Mouse (Mus musculus) midbrain, embryonic 13.5 days (tissue): Measurements from ENCODE around the gene Alyref2. TPM values are rescaled to one million over a fixed set of nuclear protein-coding genes. Genes with fewer than 3 reads are reported as not detected.

Source experiments
- ATAC-seq: fragments of 200-750 bp; cut with Nextera tagmentation; 2 replicates; pipeline ENCODE4 v1.8.0; 2017; ENCODE audit warnings: mild to moderate bottlenecking, moderate TSS enrichment, moderate library complexity
- H3K27ac ChIP-seq: fragments of 300-500 bp; sonication (generic); 2 replicates; pipeline ENCODE4 v1.5.1; 2015; ENCODE audit warnings: inconsistent platforms, mild to moderate bottlenecking, moderate library complexity
- H3K27me3 ChIP-seq: fragments of 300-500 bp; sonication (generic); 2 replicates; pipeline ENCODE4 v1.6.1; 2015; ENCODE audit warnings: mild to moderate bottlenecking, inconsistent platforms
- H3K36me3 ChIP-seq: fragments of 300-500 bp; sonication (generic); 2 replicates; pipeline ENCODE4 v1.6.1; 2015; ENCODE audit warnings: mild to moderate bottlenecking, inconsistent platforms
- H3K4me1 ChIP-seq: fragments of 300-500 bp; sonication (generic); replicated peaks from 2 replicates; pipeline ENCODE4 v1.6.1; 2015; ENCODE audit warnings: inconsistent platforms
- H3K4me2 ChIP-seq: fragments of 300-500 bp; sonication (generic); replicated peaks from 2 replicates; pipeline ENCODE4 v1.6.1; 2015; ENCODE audit warnings: moderate library complexity, mild to moderate bottlenecking, inconsistent platforms
- H3K4me3 ChIP-seq: fragments of 300-500 bp; sonication (generic); replicated peaks from 2 replicates; pipeline ENCODE4 v1.5.1; 2015; ENCODE audit warnings: mild to moderate bottlenecking, inconsistent platforms
- H3K9ac ChIP-seq: fragments of 300-500 bp; sonication (generic); replicated peaks from 2 replicates; pipeline ENCODE4 v1.6.1; 2015; ENCODE audit warnings: mild to moderate bottlenecking, inconsistent platforms
- H3K9me3 ChIP-seq: fragments of 300-500 bp; sonication (generic); 2 replicates; pipeline ENCODE4 v1.6.1; 2016; ENCODE audit warnings: mild to moderate bottlenecking, inconsistent platforms
- WGBS: fragments of 180-500 bp; shearing (Covaris S2); methylation state at CpG from one replicate; pipeline ENCODE4 v1.1.7; 2015; 5-methylcytosine and 5-hydroxymethylcytosine counted together
- polyA plus RNA-seq: library from polyadenylated mRNA; unstranded; fragments of >200 nt; fragmentation: Nextera tagmentation; extraction: Ambion mirVana; gene quantifications from 2 replicates; pipeline ENCODE4 v1.2.1, GENCODE M21; 2015

Gene Alyref2
- polyA plus RNA-seq, 1 experiment from 2014 or later = 31.2 TPM

DNA sequence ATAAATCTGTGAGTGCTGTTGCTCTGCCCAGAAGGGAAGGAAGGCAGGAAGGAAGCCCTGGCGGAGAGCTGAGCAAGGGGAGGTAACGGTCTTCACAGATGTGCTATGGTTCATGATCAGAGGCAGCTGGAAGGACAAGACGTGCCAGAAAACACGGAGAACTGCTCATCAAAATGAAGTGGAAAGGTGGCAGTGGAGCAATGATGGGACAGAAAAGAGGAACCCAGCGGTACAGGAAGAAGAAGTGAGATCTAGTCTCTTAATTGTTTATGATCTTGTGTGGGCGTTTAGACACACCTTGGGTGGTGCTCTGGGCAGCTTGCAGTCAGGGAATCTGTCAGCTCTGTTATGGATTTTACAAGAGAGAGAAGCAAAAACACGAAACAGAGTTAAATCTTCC is 48.0 kb downstream of the Alyref2 start:
- H3K4me1 ChIP-seq = no peaks in the 10 kb centered on the region
- H3K27ac ChIP-seq = no peak overlapping the region
- H3K36me3 ChIP-seq = no peaks in the 10 kb centered on the region
- no peak overlapping the region for H3K9ac ChIP-seq
- no peak overlapping the region for H3K4me3 ChIP-seq
- no peaks in the 10 kb centered on the region for H3K9me3 ChIP-seq
- H3K4me2 ChIP-seq = no peak overlapping the region
- ATAC-seq = no peak
- 87% methylated on average over 7 of the region's 7 CpGs for WGBS
- H3K27me3 ChIP-seq = no peaks in the 10 kb centered on the region

DNA sequence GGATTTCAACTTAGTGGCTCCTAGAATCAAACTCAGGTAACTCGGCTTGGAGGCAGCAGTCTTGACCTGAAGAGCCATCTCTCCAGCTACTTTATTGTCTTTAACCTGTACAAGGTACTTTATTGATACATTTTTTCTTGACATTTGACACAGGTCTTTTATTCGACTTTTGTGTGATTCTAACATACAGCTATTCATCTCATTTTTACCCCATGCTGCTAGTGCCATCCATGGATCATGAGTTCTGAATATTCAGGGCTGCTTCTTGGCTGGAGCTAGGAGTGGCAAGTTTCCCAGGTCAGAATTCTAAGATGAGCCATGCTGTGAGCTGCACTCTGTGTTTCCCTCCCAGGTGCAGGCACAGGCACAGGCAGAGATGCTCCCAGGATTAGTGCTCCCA is 49.0 kb downstream of the Alyref2 start:
- no peak for ATAC-seq
- no peaks in the 10 kb centered on the region for H3K36me3 ChIP-seq
- WGBS = 89% methylated on average over 2 of the region's 2 CpGs

DNA sequence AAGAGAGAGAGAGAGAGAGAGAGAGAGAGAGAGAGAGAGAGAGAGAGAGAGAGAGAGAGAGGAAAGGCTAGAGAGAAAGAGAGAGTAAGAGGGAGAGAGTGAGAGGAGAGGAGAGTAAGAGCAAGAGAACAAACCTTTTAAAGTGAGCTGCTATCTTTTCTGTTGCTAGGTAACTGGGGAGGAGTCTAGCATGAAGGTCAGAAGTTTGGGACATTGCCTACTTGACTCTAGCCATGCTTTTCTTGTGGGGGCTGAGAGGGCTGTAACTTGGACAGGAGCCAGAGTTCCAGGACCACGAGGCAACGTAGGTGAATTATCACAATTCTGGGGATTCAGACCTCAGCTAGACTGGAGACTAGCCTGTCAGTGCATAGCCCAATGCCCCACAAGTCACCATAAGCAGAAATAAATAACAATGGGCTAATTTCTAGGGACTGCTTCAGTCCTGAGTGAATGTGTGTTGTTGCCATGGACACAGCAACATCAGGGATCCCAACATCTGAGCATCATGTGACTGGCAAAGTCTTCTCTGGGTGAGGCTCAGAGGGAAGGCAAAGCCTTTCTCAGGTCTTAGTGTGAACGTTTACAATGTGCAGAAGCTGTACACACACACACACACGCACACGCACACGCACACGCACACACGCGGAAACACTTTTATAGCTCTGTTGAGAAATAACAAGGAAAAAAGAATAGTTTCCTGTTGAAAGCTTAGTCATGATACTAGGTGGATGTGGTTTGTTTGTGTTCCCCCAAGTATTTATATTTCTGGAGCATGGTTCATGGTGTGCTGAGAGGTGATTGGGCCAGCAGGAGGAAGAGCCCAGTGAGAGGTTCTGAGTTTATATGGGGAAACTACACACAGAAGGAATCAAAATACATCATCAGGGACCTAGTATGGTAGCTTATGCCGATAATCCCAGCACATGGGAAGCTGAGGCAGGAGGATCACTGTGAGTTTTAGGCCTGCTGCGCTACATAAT is 50.4 kb downstream of the Alyref2 start:
- no peaks in the 10 kb centered on the region for H3K36me3 ChIP-seq
- no peaks in the 10 kb centered on the region for H3K27me3 ChIP-seq
- ATAC-seq = no peak
- no peak overlapping the region for H3K4me2 ChIP-seq
- no peaks in the 10 kb centered on the region for H3K9me3 ChIP-seq
- 86% methylated on average over 11 of the region's 11 CpGs for WGBS
- no peak overlapping the region for H3K27ac ChIP-seq
- no peak overlapping the region for H3K4me3 ChIP-seq
- H3K4me1 ChIP-seq = no peaks in the 10 kb centered on the region
- no peak overlapping the region for H3K9ac ChIP-seq

More for the DNA sequence above, 49.0 kb downstream of the Alyref2 start:
- Histone ChIP-seq H3K9ac (no peak overlapping the region), H3K4me1 (no peaks in the 10 kb centered on the region), H3K4me3 (no peak overlapping the region), H3K27me3 (no peaks in the 10 kb centered on the region), H3K27ac (no peak overlapping the region), H3K4me2 (no peak overlapping the region), H3K9me3 (no peaks in the 10 kb centered on the region)

Other genes with a start within 250 kb of the Alyref2 start
- 99.0 and 99.8 TPM in 2 replicates for gene B4galt3, start 233.2 kb upstream of the Alyref2 start, polyA plus RNA-seq
- gene Ppox, start 222.3 kb upstream of the Alyref2 start, polyA plus RNA-seq = 56.0 and 56.4 TPM in 2 replicates
- gene Usp21, start 215.5 kb upstream of the Alyref2 start, polyA plus RNA-seq = 112 and 121 TPM in 2 replicates
- 112 and 126 TPM in 2 replicates for gene Ufc1, start 208.5 kb upstream of the Alyref2 start, polyA plus RNA-seq
- 54.3 and 56.9 TPM in 2 replicates for gene Dedd, start 174.3 kb upstream of the Alyref2 start, polyA plus RNA-seq
- 57.5 and 61.3 TPM in 2 replicates for gene Nit1, start 157.8 kb upstream of the Alyref2 start, polyA plus RNA-seq
- gene Pfdn2, start 157.8 kb upstream of the Alyref2 start, polyA plus RNA-seq = 166 and 177 TPM in 2 replicates
- gene Klhdc9, start 142.7 kb upstream of the Alyref2 start, polyA plus RNA-seq = 4.2 and 4.6 TPM in 2 replicates
- 0.70 and 0.97 TPM in 2 replicates for gene Nectin4, start 133.4 kb upstream of the Alyref2 start, polyA plus RNA-seq
- gene Arhgap30, start 114.5 kb upstream of the Alyref2 start, polyA plus RNA-seq = 0.63 TPM in 2 replicates
- 237 and 239 TPM in 2 replicates for gene Usf1, start 92.2 kb upstream of the Alyref2 start, polyA plus RNA-seq
- 11.7 and 13.3 TPM in 2 replicates for gene Tstd1, start 84.6 kb upstream of the Alyref2 start, polyA plus RNA-seq
- 8.3 and 9.7 TPM in 2 replicates for gene F11r, start 65.9 kb upstream of the Alyref2 start, polyA plus RNA-seq
- not detected in 2 replicates for gene Itln1, start 31.8 kb downstream of the Alyref2 start, polyA plus RNA-seq
- gene Cd244a, start 55.7 kb downstream of the Alyref2 start, polyA plus RNA-seq = not detected in 2 replicates
- not detected in 2 replicates for gene Ly9, start 103.9 kb downstream of the Alyref2 start, polyA plus RNA-seq
- not detected in 2 replicates for gene Slamf7, start 149.6 kb downstream of the Alyref2 start, polyA plus RNA-seq
- 0.55 and 0.66 TPM in 2 replicates for gene Cd48, start 178.5 kb downstream of the Alyref2 start, polyA plus RNA-seq